Comparison of ENCODE assay signal across 16 mouse cellular contexts in genomic region chr4:74386583-74386982, GRCm38 (mm10).
"Had no signal": no experiment of that assay in that cellular context is flagged by ENCODE, and none has a peak within 500 bp of the region (broad histone marks: within the 10 kb centered on the region; RNA-seq: fewer than 3 reads in every experiment).

No protein-coding gene starts in this region.

- H3K27me3 ChIP-seq: neural tube, embryonic 13.5 days; neural tube, embryonic 15.5 days; stomach, embryonic 15.5 days had no signal

- H3K9me3 ChIP-seq: neural tube, embryonic 13.5 days; neural tube, embryonic 15.5 days; stomach, embryonic 15.5 days had no signal

- H3K4me3 ChIP-seq: neural tube, embryonic 13.5 days; neural tube, embryonic 15.5 days; stomach, embryonic 15.5 days had no signal

- H3K27ac ChIP-seq: neural tube, embryonic 13.5 days; neural tube, embryonic 15.5 days; stomach, embryonic 15.5 days; stomach, postnatal 0 days had no signal

- H3K9ac ChIP-seq: neural tube, embryonic 13.5 days; neural tube, embryonic 15.5 days; stomach, embryonic 15.5 days had no signal

- H3K36me3 ChIP-seq: neural tube, embryonic 15.5 days; stomach, embryonic 15.5 days had no signal

- H3K4me2 ChIP-seq: neural tube, embryonic 13.5 days; neural tube, embryonic 15.5 days; stomach, embryonic 15.5 days had no signal

- H3K4me1 ChIP-seq: neural tube, embryonic 13.5 days; neural tube, embryonic 15.5 days; stomach, embryonic 15.5 days had no signal

- DNase-seq: retina, postnatal 1 day; right cerebral cortex, adult 18-20 months; right cerebral cortex, postnatal 14 days; right cerebral cortex, postnatal 25 days; right cerebral cortex, postnatal 4 days; spleen, adult 18-20 months; thymus, adult 18-20 months; thymus, adult 2 months; thymus, postnatal 14 days; thymus, postnatal 25 days; thymus, postnatal 36 days; thymus, postnatal 4 days had no signal
